Mouse (Mus musculus) heart, adult 2 months (tissue): ENCODE results near the gene Crlf1. TPM values are rescaled to one million over a fixed set of nuclear protein-coding genes. Genes with fewer than 3 reads are reported as not detected.

Source experiments
- DNase-seq, 2 experiments: peaks; one replicate each; pipeline ENCODE4 v3.0.0; 2021
- H3K27ac ChIP-seq: fragments of 200-600 bp; 2 replicates; pipeline ENCODE4 v1.8.1; 2022
- H3K27me3 ChIP-seq: fragments of 200-500 bp; 2 replicates; pipeline ENCODE4 v1.6.1; 2012; ENCODE audit warnings: mild to moderate bottlenecking, low read length, inconsistent platforms, mixed read lengths; ENCODE audit not compliant: control insufficient read depth, insufficient read depth
- H3K36me3 ChIP-seq: fragments of 200-500 bp; 2 replicates; pipeline ENCODE4 v1.6.1; 2012; ENCODE audit warnings: low read length, inconsistent platforms; ENCODE audit not compliant: control insufficient read depth, insufficient read depth
- H3K4me1 ChIP-seq: fragments of 200-500 bp; 2 replicates; pipeline ENCODE4 v1.6.1; 2011; ENCODE audit warnings: low read length; ENCODE audit not compliant: control insufficient read depth, insufficient read depth
- H3K4me3 ChIP-seq: fragments of 200-600 bp; 2 replicates; pipeline ENCODE4 v1.8.1; 2022
- H3K79me2 ChIP-seq: fragments of 200-500 bp; replicated peaks from 2 replicates; pipeline ENCODE4 v1.6.1; 2012; ENCODE audit warnings: mild to moderate bottlenecking, inconsistent platforms, low read length, moderate library complexity, mixed read lengths; ENCODE audit not compliant: control insufficient read depth, insufficient read depth
- H3K9ac ChIP-seq: fragments of 200-500 bp; 2 replicates; pipeline ENCODE4 v1.6.1; 2012; ENCODE audit warnings: low read depth, mild to moderate bottlenecking, control low read depth, inconsistent platforms, low read length, mixed read lengths
- CTCF ChIP-seq: fragments of 200-600 bp; IDR thresholded peaks from 2 replicates; pipeline ENCODE4 v1.8.1; 2022; ENCODE audit warnings: antibody characterized with exemption, mild to moderate bottlenecking, moderate library complexity
- EP300 ChIP-seq: fragments of 200-500 bp; IDR thresholded peaks from 2 replicates; pipeline ENCODE4 v1.6.1; 2011; ENCODE audit warnings: low read depth, low read length, control low read depth; ENCODE audit not compliant: insufficient read depth
- POLR2A ChIP-seq: fragments of 200-500 bp; IDR thresholded peaks from 2 replicates; pipeline ENCODE4 v1.6.1; 2011; ENCODE audit warnings: mild to moderate bottlenecking, low read depth, low read length, control low read depth; ENCODE audit not compliant: insufficient read depth
- WGBS: fragments of 180-500 bp; shearing (Covaris S2); methylation state at CpG from one replicate; pipeline ENCODE4 v1.1.7; 2018; 5-methylcytosine and 5-hydroxymethylcytosine counted together
- intact Hi-C: fragments of 180-260 bp; cut with DNase I; formaldehyde crosslinking; loops from one replicate; pipeline ENCODE4 v1.15.1; 2025
- polyA plus RNA-seq: library from polyadenylated mRNA; depleted of rRNA; stranded (reverse); fragments of >200 nt; gene quantifications from 2 replicates; pipeline ENCODE4 v1.2.3, GENCODE M21; 2012
- total RNA-seq, 2 experiments: library from RNA; stranded (reverse); gene quantifications; 2 replicates each; pipeline ENCODE4 v1.2.3; 2021

The Crlf1 gene
- total and polyA plus RNA-seq, 3 experiments: 0.68 to 2.3 (median 0.89) TPM

DNA sequence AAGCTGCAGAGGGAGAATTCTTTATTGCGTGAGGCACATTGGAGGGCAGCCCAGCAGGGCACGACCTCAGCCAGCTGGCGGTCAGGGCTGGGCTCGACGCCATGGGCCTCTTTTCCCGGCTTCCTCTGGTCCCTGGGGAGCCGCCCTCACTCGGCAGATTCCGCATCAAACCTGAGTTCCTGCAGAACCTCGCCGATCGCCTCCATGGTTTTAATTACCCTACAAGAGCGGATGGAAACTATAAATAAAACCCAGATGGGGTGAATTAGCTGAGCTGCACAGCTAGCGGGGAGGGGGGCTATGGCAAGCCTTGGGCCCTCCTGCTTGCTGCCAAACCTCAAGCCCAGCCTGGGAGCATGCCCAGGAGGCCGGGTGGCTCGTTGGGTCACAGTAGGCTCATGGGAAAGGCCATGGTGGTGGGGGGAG, 11.3 kb downstream of the Crlf1 start:
- H3K27ac ChIP-seq: peak overlapping the region; percentile 1; the same call in 1 of the 2 replicates
- H3K9ac ChIP-seq: no peak overlapping the region
- H3K79me2 ChIP-seq: 0 out of 2 replicates have a peak, but pooled peaks cover 1% of the 10 kb centered on the region
- 17% methylated on average over 16 of the region's 16 CpGs for WGBS
- intact Hi-C loops: no loop called here
- peak; percentile 79 to 82 for DNase-seq
- no peak overlapping the region for H3K4me3 ChIP-seq
- no peak for TF ChIP-seq CTCF
- TF ChIP-seq EP300: 0 out of 2 replicates have a peak, but pooled peaks have one; percentile 22
- peaks cover 14% of the 10 kb centered on the region for H3K4me1 ChIP-seq
- peaks cover 2% of the 10 kb centered on the region; the same call in 1 of the 2 replicates for H3K36me3 ChIP-seq
- H3K27me3 ChIP-seq: peaks cover 1% of the 10 kb centered on the region; the same call in 1 of the 2 replicates

DNA sequence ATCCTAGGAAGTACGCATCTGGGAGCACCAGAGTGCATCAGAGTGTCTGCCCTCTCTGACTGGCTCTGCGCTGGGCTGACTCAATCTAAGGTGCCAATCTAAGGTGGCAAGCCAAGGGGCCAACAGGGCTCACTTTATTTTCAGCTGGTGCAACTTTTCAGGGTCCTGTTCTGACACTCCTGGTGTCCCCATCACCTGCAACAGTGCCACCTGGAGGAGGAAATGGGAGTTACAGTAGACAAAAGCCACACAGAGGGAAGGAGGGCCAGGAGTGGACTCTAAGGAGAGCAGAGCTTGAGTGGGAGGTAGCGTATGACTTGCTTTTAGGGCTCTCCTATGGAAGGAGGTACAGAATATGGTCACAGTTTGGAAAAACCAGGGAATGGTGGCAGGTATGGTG, 11.9 kb downstream of the Crlf1 start:
- no peak overlapping the region for H3K9ac ChIP-seq
- H3K4me1 ChIP-seq: peaks cover 15% of the 10 kb centered on the region
- peak; percentile 59 to 73 for DNase-seq
- WGBS: 87% methylated on average over 3 of the region's 3 CpGs
- peaks cover 3% of the 10 kb centered on the region for H3K79me2 ChIP-seq
- H3K27me3 ChIP-seq: peaks cover 1% of the 10 kb centered on the region; the same call in 1 of the 2 replicates
- H3K27ac ChIP-seq: no peak overlapping the region; the same call in 1 of the 2 replicates
- peaks cover 2% of the 10 kb centered on the region; the same call in 1 of the 2 replicates for H3K36me3 ChIP-seq
- intact Hi-C loops: no loop called here
- no peak overlapping the region for H3K4me3 ChIP-seq
- TF ChIP-seq CTCF (peak; percentile 96), POLR2A (no peak), EP300 (0 out of 2 replicates have a peak, but pooled peaks have one; percentile 19)

DNA sequence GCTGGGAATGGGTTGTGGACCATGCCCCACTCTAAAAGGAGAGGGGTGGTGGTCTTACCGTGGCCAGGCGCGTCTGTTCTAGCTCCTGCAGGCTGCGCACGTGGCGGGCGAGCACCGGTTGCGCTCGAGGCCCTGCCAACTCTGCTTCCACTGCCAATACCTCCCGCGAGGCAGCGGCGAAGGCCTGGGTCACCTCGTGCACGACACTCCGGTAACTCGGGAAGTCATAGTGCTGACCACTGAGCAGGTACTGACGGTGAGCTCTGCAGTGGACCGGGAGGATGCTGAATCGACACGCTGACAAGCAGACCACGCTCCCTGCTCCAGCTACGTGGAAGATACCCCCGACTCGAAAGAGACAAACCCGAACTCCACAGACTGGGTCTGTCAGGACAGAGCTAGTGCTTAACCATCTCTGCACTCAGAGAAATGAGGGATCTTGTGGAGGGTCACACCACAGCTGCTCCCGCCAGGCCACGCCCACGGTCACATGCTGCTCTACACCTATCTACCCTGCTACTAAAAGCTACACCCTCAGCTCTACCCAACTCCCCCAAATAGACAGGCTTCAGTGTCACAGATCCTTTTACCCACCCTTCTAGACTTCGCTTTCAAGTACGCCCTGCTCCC, 12.9 kb downstream of the Crlf1 start:
- 32% methylated on average over 32 of the region's 32 CpGs for WGBS
- DNase-seq: no peak
- Histone ChIP-seq H3K79me2 (peaks cover 3% of the 10 kb centered on the region), H3K27ac (peak overlapping the region; percentile 94), H3K4me3 (peak overlapping the region; percentile 75), H3K4me1 (peaks cover 15% of the 10 kb centered on the region), H3K27me3 (no peaks in the 10 kb centered on the region), H3K36me3 (peaks cover 2% of the 10 kb centered on the region; the same call in 1 of the 2 replicates), H3K9ac (peak overlapping the region; percentile 34)
- TF ChIP-seq EP300 (0 out of 2 replicates have a peak, but pooled peaks have one; percentile 21), POLR2A (no peak)
- intact Hi-C loops: loop anchor here (2.0 kb wide), 1 partner anchor 79 kb away; no protein-coding TSS in a partner anchor

DNA sequence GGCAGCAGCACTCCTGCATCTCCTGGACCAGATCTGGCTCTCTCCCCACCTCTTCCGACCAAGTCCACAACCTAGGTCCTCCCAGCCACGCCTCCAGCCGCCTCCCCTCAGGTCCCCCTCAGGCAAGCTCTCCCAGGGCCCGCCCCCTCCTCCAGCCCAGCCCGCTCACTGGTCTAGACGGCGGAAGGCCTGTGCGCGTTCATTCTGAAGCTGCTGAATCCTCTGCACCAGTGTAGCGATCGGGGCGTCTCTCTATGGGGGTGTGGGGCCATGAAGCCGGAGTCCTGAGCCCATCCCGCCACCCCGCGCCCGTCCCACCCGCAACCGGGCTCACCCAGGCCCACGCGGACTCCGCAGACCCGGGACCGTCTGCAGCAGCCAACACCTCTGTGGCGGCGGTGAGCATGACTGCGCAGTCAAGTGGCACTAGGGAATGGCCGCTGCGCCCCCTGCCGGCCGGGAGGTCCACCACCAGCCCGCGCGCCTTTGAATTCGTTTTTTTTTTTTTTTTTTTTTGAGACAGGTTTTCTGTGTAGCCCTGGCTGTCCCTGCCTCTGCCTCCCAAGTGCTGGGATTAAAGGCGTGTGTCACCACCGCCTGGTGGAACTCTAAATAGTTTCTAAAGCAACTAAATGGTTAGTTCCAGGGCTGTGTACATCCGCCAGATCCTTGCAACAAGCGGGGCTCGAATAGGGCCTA, 13.5 kb downstream of the Crlf1 start, which contains the start of gene Rex1bd:
TSS of gene Rex1bd (minus strand) at position 425 of the 699 bp plus-strand sequence.
- H3K9ac ChIP-seq: peak within 1 kb of the TSS; percentile 94
- peaks cover 2% of the 10 kb centered on the region; the same call in 1 of the 2 replicates for H3K36me3 ChIP-seq
- H3K27ac ChIP-seq: peak within 1 kb of the TSS; percentile 94
- H3K27me3 ChIP-seq: no peaks in the 10 kb centered on the region
- peaks cover 3% of the 10 kb centered on the region for H3K79me2 ChIP-seq
- peaks cover 15% of the 10 kb centered on the region for H3K4me1 ChIP-seq
- TF ChIP-seq EP300 (0 out of 2 replicates have a peak, but pooled peaks have one; percentile 51), CTCF (peak; percentile 82), POLR2A (peak; percentile 47)
- DNase-seq: peak; percentile 96
- intact Hi-C loops: loop anchor here (2.0 kb wide), 1 partner anchor 78 kb away; no protein-coding TSS in a partner anchor
- 4% methylated on average over 40 of the region's 40 CpGs for whole genome bisulfite sequencing
- peak within 1 kb of the TSS; percentile 75 for H3K4me3 ChIP-seq

DNA sequence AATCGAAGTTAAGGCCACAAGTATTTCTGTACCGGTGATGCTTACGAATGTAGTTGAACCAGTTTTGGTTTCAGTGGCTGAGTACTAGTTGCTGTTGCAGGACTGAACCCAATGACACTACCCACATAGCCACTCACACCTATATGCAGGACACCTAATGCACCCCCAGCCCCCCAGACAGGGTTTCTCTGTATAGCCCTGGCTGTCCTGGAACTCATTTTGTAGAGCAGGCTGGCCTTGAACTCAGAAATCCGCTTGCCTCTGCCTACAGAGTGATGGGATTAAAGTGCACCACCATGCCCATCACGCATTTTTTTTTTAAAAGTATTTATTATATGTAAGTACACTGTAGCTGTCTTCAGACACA, 14.1 kb downstream of the Crlf1 start:
- no peak for DNase-seq
- H3K27me3 ChIP-seq: no peaks in the 10 kb centered on the region
- peaks cover 2% of the 10 kb centered on the region; the same call in 1 of the 2 replicates for H3K36me3 ChIP-seq
- H3K27ac ChIP-seq: no peak overlapping the region
- TF ChIP-seq CTCF: no peak
- no peak for TF ChIP-seq EP300
- no peak; the same call in 1 of the 2 replicates for TF ChIP-seq POLR2A
- 75% methylated on average over 5 of the region's 5 CpGs for WGBS
- intact Hi-C loops: loop anchor here (2.0 kb wide), 1 partner anchor 78 kb away; no protein-coding TSS in a partner anchor
- H3K4me3 ChIP-seq: no peak overlapping the region
- H3K9ac ChIP-seq: no peak overlapping the region
- H3K4me1 ChIP-seq: peaks cover 15% of the 10 kb centered on the region
- H3K79me2 ChIP-seq: peaks cover 3% of the 10 kb centered on the region
